Mouse (Mus musculus) neural tube, embryonic 14.5 days (tissue): ENCODE measurements around the gene Gm12253. TPM values are rescaled to one million over a fixed set of nuclear protein-coding genes. Genes with fewer than 3 reads are reported as not detected.

Experiments used
- ATAC-seq: fragments of 200-750 bp; cut with Nextera tagmentation; 2 replicates; pipeline ENCODE4 v1.8.0; 2017; ENCODE audit warnings: low read depth, mild to moderate bottlenecking, moderate TSS enrichment, moderate library complexity
- H3K27ac ChIP-seq: fragments of 300-500 bp; sonication (generic); 2 replicates; pipeline ENCODE4 v1.5.1; 2014; ENCODE audit warnings: low read depth, mild to moderate bottlenecking, control low read depth, low read length, moderate library complexity, mixed read lengths
- H3K27me3 ChIP-seq: fragments of 300-500 bp; sonication (generic); 2 replicates; pipeline ENCODE4 v1.6.1; 2014; ENCODE audit warnings: low read length; ENCODE audit not compliant: control insufficient read depth, insufficient read depth
- H3K36me3 ChIP-seq: fragments of 300-500 bp; sonication (generic); 2 replicates; pipeline ENCODE4 v1.6.1; 2014; ENCODE audit warnings: low read length, mixed read lengths; ENCODE audit not compliant: control insufficient read depth, insufficient read depth
- H3K4me1 ChIP-seq: fragments of 300-500 bp; sonication (generic); 2 replicates; pipeline ENCODE4 v1.6.1; 2014; ENCODE audit warnings: low read length; ENCODE audit not compliant: control insufficient read depth, insufficient read depth
- H3K4me2 ChIP-seq: fragments of 300-500 bp; sonication (generic); 2 replicates; pipeline ENCODE4 v1.6.1; 2014; ENCODE audit warnings: mild to moderate bottlenecking, low read depth, low read length, control low read depth
- H3K4me3 ChIP-seq: fragments of 300-500 bp; sonication (generic); 2 replicates; pipeline ENCODE4 v1.5.1; 2014; ENCODE audit warnings: low read depth, low read length, control low read depth, mixed read lengths
- H3K9ac ChIP-seq: fragments of 300-500 bp; sonication (generic); replicated peaks from 2 replicates; pipeline ENCODE4 v1.6.1; 2014; ENCODE audit warnings: low read depth, mild to moderate bottlenecking, control low read depth, low read length, mixed read lengths
- H3K9me3 ChIP-seq: fragments of 300-500 bp; sonication (generic); 2 replicates; pipeline ENCODE4 v1.6.1; 2016; ENCODE audit warnings: low read length; ENCODE audit not compliant: control insufficient read depth
- polyA plus RNA-seq: library from polyadenylated mRNA; unstranded; fragments of >200 nt; fragmentation: Nextera tagmentation; extraction: Ambion mirVana; gene quantifications from 2 replicates; pipeline ENCODE4 v1.2.1, GENCODE M21; 2014

The Gm12253 gene
- polyA plus RNA-seq, 1 experiment from 2014 or later: not detected

GRCm38 (mm10) chr11:58462170-58462569 lies 29.8 kb downstream of the Gm12253 start, which contains the start of gene Olfr30:
Gene Olfr30, minus strand, starts transcription at chr11:58462270.
- no peaks in the 10 kb centered on the region for H3K27me3 ChIP-seq
- H3K9me3 ChIP-seq: no peaks in the 10 kb centered on the region
- H3K9ac ChIP-seq: no peak within 1 kb of the TSS
- no peak within 1 kb of the TSS for H3K27ac ChIP-seq
- no peaks in the 10 kb centered on the region for H3K4me1 ChIP-seq
- H3K36me3 ChIP-seq: no peaks in the 10 kb centered on the region
- ATAC-seq: no peak
- no peak within 1 kb of the TSS for H3K4me2 ChIP-seq
- H3K4me3 ChIP-seq: no peak within 1 kb of the TSS

Other genes starting within 250 kb of the Gm12253 start
- 0.68 and 1.8 TPM in 2 replicates for gene Igtp, start 233.0 kb upstream of the Gm12253 start, polyA plus RNA-seq
- 0.32 and 1.0 TPM in 2 replicates for gene Irgm2, start 232.9 kb upstream of the Gm12253 start, polyA plus RNA-seq
- not detected in 2 replicates for gene 4930438A08Rik, start 157.8 kb upstream of the Gm12253 start, polyA plus RNA-seq
- gene Zfp692, start 125.5 kb upstream of the Gm12253 start, polyA plus RNA-seq: 18.9 and 22.0 TPM in 2 replicates
- 44.4 and 44.5 TPM in 2 replicates for gene Zfp672, start 102.2 kb upstream of the Gm12253 start, polyA plus RNA-seq
- 32.8 and 36.2 TPM in 2 replicates for gene Sh3bp5l, start 101.8 kb upstream of the Gm12253 start, polyA plus RNA-seq
- gene Lypd8, start 53.5 kb upstream of the Gm12253 start, polyA plus RNA-seq: not detected in 2 replicates
- not detected in 2 replicates for gene 1810065E05Rik, start 11.4 kb upstream of the Gm12253 start, polyA plus RNA-seq
- gene Lypd9, start 20.4 kb downstream of the Gm12253 start, polyA plus RNA-seq: not detected in 2 replicates
- gene Olfr30, start 29.7 kb downstream of the Gm12253 start, polyA plus RNA-seq: not detected in 2 replicates
- gene Olfr332, start 60.0 kb downstream of the Gm12253 start, polyA plus RNA-seq: not detected in 2 replicates
- gene Olfr331, start 70.0 kb downstream of the Gm12253 start, polyA plus RNA-seq: not detected in 2 replicates
- gene Olfr330, start 102.3 kb downstream of the Gm12253 start, polyA plus RNA-seq: 0.39 TPM in 1 of 2 replicates, not detected in the other
- 0.08 and 0.16 TPM in 2 replicates for gene Olfr329-ps, start 113.9 kb downstream of the Gm12253 start, polyA plus RNA-seq
- gene Olfr328, start 123.1 kb downstream of the Gm12253 start, polyA plus RNA-seq: 0.12 and 0.18 TPM in 2 replicates
- gene Olfr224, start 138.0 kb downstream of the Gm12253 start, polyA plus RNA-seq: 0.13 TPM in 1 of 2 replicates, not detected in the other
- not detected in 2 replicates for gene Olfr325, start 145.2 kb downstream of the Gm12253 start, polyA plus RNA-seq
- 0.15 and 0.42 TPM in 2 replicates for gene Olfr324, start 162.6 kb downstream of the Gm12253 start, polyA plus RNA-seq
- not detected in 2 replicates for gene 2210407C18Rik, start 183.5 kb downstream of the Gm12253 start, polyA plus RNA-seq
- gene Olfr323, start 197.9 kb downstream of the Gm12253 start, polyA plus RNA-seq: not detected in 2 replicates
- gene Trim58, start 207.9 kb downstream of the Gm12253 start, polyA plus RNA-seq: 0.15 and 0.21 TPM in 2 replicates
- gene Olfr322, start 226.2 kb downstream of the Gm12253 start, polyA plus RNA-seq: not detected in 2 replicates
- not detected in 2 replicates for gene Olfr320, start 248.5 kb downstream of the Gm12253 start, polyA plus RNA-seq